Mouse (Mus musculus) spleen, adult 2 months (tissue): ENCODE data around the gene Spred2.

Experiments
- CTCF ChIP-seq: fragments of 200-500 bp; IDR thresholded peaks from 2 replicates; pipeline ENCODE4 v1.5.1; 2011; ENCODE audit warnings: mild to moderate bottlenecking, inconsistent platforms; ENCODE audit not compliant: insufficient read depth, insufficient read length, insufficient replicate concordance; ENCODE audit errors: extremely low read depth
- POLR2A ChIP-seq: fragments of 200-500 bp; IDR thresholded peaks from 2 replicates; pipeline ENCODE4 v1.6.1; 2011; ENCODE audit warnings: low read depth, low read length, inconsistent platforms

GRCm38 (mm10) chr11:19918246-19918540 lies 6.0 kb upstream of the Spred2 start:
- no peak for TF ChIP-seq CTCF
- no peak for TF ChIP-seq POLR2A
